Mouse (Mus musculus): ENCODE measurements around the gene Plin4.

DNA sequence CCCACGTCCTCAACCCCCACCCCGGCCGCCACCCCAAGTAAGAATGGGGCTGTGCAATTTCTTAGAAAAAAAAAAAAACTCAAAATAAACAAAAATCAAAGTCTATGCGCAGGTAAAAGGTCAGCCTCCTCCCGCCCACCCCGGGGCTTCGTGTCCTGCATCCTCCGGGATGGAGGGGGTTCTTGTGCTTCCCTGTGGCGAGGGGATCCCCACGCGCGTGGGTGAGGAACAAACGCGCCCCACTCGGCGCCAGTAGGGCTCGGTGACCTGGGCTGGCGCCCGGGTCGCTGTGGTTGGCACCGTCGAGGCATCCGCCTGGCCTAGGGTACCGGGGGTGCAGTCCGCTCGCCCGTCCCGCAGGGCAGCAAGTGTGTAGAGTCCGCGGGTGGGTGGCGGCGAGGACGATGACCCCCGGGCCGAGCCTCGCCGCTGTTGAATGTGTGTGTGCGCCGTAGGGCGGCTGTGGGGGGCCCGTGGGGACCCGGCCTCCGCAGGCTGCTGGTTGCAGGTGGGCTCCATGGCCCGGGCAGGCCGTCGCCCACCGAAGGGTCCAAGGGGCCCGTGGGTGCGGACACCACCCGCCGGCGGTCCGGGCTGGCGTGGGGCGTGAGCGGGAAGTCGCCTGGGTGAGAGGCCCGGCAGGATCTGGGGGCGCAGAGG lies 14.2 kb upstream of the Plin4 start:
- no peak for TF ChIP-seq POLR2A (IDR thresholded peaks at IDR 0.05; ENCODE audit: extremely low read depth, insufficient read depth, low read length)
- no peak for TF ChIP-seq CTCF (IDR thresholded peaks at IDR 0.05; ENCODE audit: extremely low read depth, insufficient read depth, low read length)

Measured in cortical plate, adult 2 months (tissue).